20 mouse cellular contexts compared by ENCODE assay signal in genomic region chr5:25190521-25190920, GRCm38 (mm10). TPM values are rescaled to one million over a fixed set of nuclear protein-coding genes. Genes with fewer than 3 reads are reported as not detected.
"Had no signal": no experiment of that assay in that cellular context is flagged by ENCODE, and none has a peak within 500 bp of the region (broad histone marks: within the 10 kb centered on the region; RNA-seq: fewer than 3 reads in every experiment).

No protein-coding gene starts in this region.

- DNase-seq: kidney, adult 2 months; kidney, postnatal 25 days; liver; liver, embryonic 13.5 days; liver, postnatal 0 days; thymus, adult 2 months; thymus, postnatal 25 days had no signal

- H3K4me2 ChIP-seq: kidney, embryonic 15.5 days; limb, embryonic 12.5 days; liver, embryonic 13.5 days; lung, embryonic 15.5 days; midbrain, embryonic 13.5 days; neural tube, embryonic 15.5 days had no signal

- H3K9ac ChIP-seq: kidney, embryonic 15.5 days; limb, embryonic 12.5 days; liver, embryonic 13.5 days; liver, postnatal 0 days; lung, embryonic 15.5 days; midbrain, embryonic 13.5 days; neural tube, embryonic 15.5 days had no signal

- H3K27me3 ChIP-seq: kidney, embryonic 15.5 days; limb, embryonic 12.5 days; liver, embryonic 13.5 days; lung, embryonic 15.5 days; midbrain, embryonic 13.5 days; neural tube, embryonic 15.5 days had no signal

- H3K9me3 ChIP-seq: kidney, embryonic 15.5 days; limb, embryonic 12.5 days; liver, embryonic 13.5 days; lung, embryonic 15.5 days; midbrain, embryonic 13.5 days; neural tube, embryonic 15.5 days had no signal

- H3K4me1 ChIP-seq: kidney, embryonic 15.5 days; limb, embryonic 12.5 days; liver, embryonic 13.5 days; lung, embryonic 15.5 days; midbrain, embryonic 13.5 days; neural tube, embryonic 15.5 days had no signal

- H3K36me3 ChIP-seq: kidney, embryonic 15.5 days; limb, embryonic 12.5 days; liver, embryonic 13.5 days; lung, embryonic 15.5 days; midbrain, embryonic 13.5 days; neural tube, embryonic 15.5 days had no signal

- H3K27ac ChIP-seq: kidney, embryonic 15.5 days; limb, embryonic 12.5 days; liver, embryonic 13.5 days; lung, embryonic 15.5 days; midbrain, embryonic 13.5 days; neural tube, embryonic 15.5 days; stomach, postnatal 0 days had no signal

- H3K4me3 ChIP-seq: kidney, embryonic 15.5 days; limb, embryonic 12.5 days; liver, embryonic 13.5 days; lung, embryonic 15.5 days; midbrain, embryonic 13.5 days; myocyte; neural tube, embryonic 15.5 days had no signal

- ATAC-seq: liver, postnatal 0 days; midbrain, embryonic 13.5 days had no signal

RNA-seq across cellular contexts. Expression of gene Galntl5, which starts 9.3 kb away (rescaled TPM):
- total RNA-seq: layer of hippocampus, postnatal 25 days; left cerebral cortex, adult 8-10 months; left cerebral cortex, postnatal 36 days; megakaryocyte progenitor cell, adult 5-6 weeks had no signal
- polyA plus RNA-seq: kidney, embryonic 15.5 days; limb, embryonic 12.5 days; liver, embryonic 13.5 days; liver, postnatal 0 days; lung, embryonic 15.5 days; midbrain, embryonic 13.5 days; myocyte; neural tube, embryonic 11.5 days; neural tube, embryonic 15.5 days; stomach, postnatal 0 days; thymus, adult 2 months; urinary bladder, adult 2 months had no signal

RNA-seq across cellular contexts. Expression of gene E130116L18Rik, which starts 32.4 kb away (rescaled TPM):
- total RNA-seq: layer of hippocampus, postnatal 25 days; left cerebral cortex, adult 8-10 months; left cerebral cortex, postnatal 36 days; megakaryocyte progenitor cell, adult 5-6 weeks had no signal
- polyA plus RNA-seq: kidney, adult 2 months; limb, embryonic 12.5 days; liver, embryonic 13.5 days; liver, postnatal 0 days; lung, embryonic 15.5 days; midbrain, embryonic 13.5 days; myocyte; neural tube, embryonic 11.5 days; neural tube, embryonic 15.5 days; thymus, adult 2 months; urinary bladder, adult 2 months had no signal
